Mouse (Mus musculus) myocyte (in vitro differentiated cells): ENCODE data around the gene Iba57. TPM values are rescaled to one million over a fixed set of nuclear protein-coding genes. Genes with fewer than 3 reads are reported as not detected.
"Not testable (repeated sequence)": the region's sequence is repeated elsewhere in the genome, so short reads cannot be mapped to it uniquely, and the experiment has no call there.

Experiments used
- H3K27me3 ChIP-seq: one replicate; pipeline ENCODE4 v1.6.1; 2011; ENCODE audit not compliant: control insufficient read depth, insufficient read depth, insufficient read length
- H3K36me3 ChIP-seq: one replicate; pipeline ENCODE4 v1.6.1; 2011; ENCODE audit not compliant: control insufficient read depth, insufficient read depth
- H3K4me2 ChIP-seq: one replicate; pipeline ENCODE4 v1.6.1; 2011; ENCODE audit warnings: low read depth, control low read depth
- H3K4me3 ChIP-seq: one replicate; pipeline ENCODE4 v1.5.1; 2011; ENCODE audit warnings: mild to moderate bottlenecking, control low read depth, moderate library complexity
- H3K79me2 ChIP-seq: one replicate; pipeline ENCODE4 v1.6.1; 2011; ENCODE audit not compliant: control insufficient read depth, insufficient read depth
- H3ac ChIP-seq: one replicate; pipeline ENCODE4 v1.6.1; 2011; ENCODE audit not compliant: control insufficient read depth, insufficient read length
- CEBPB ChIP-seq: IDR thresholded peaks from 2 replicates; pipeline ENCODE4 v1.6.1; 2011; ENCODE audit warnings: mild to moderate bottlenecking, moderate library complexity; ENCODE audit not compliant: poor library complexity, insufficient read depth, severe bottlenecking
- E2F4 ChIP-seq: IDR thresholded peaks from one replicate; pipeline ENCODE4 v1.6.1; 2011; ENCODE audit warnings: mild to moderate bottlenecking, control low read depth, moderate library complexity; ENCODE audit not compliant: insufficient read depth
- MAX ChIP-seq: IDR thresholded peaks from one replicate; pipeline ENCODE4 v1.6.1; 2011; ENCODE audit warnings: low read depth, mild to moderate bottlenecking, control low read depth
- MYOD1 ChIP-seq, 3 experiments: IDR thresholded peaks; one replicate each; pipeline ENCODE4 v1.6.1; 2011; ENCODE audit warnings: control low read depth in 2 of 3, low read depth in 2 of 3, mild to moderate bottlenecking in 2 of 3, moderate library complexity in 1 of 3; ENCODE audit not compliant: insufficient read length in 2 of 3, control insufficient read depth in 1 of 3
- MYOG ChIP-seq, 3 experiments: IDR thresholded peaks; one replicate each; pipeline ENCODE4 v1.6.1; 2011; ENCODE audit warnings: control low read depth in 2 of 3, low read depth in 2 of 3, mild to moderate bottlenecking in 2 of 3; ENCODE audit not compliant: insufficient read length in 2 of 3, control insufficient read depth in 1 of 3, insufficient read depth in 1 of 3
- POLR2A ChIP-seq: IDR thresholded peaks from one replicate; pipeline ENCODE4 v1.6.1; 2011; ENCODE audit warnings: low read depth, mild to moderate bottlenecking, control low read depth, moderate library complexity; ENCODE audit not compliant: insufficient read length
- POLR2AphosphoS2 ChIP-seq: IDR thresholded peaks from one replicate; pipeline ENCODE4 v1.6.1; 2011; ENCODE audit warnings: low read depth, control low read depth; ENCODE audit not compliant: insufficient read length
- REST ChIP-seq: IDR thresholded peaks from one replicate; pipeline ENCODE4 v1.6.1; 2011; ENCODE audit warnings: mild to moderate bottlenecking, control low read depth, moderate library complexity; ENCODE audit not compliant: insufficient read depth, insufficient read length
- SRF ChIP-seq: IDR thresholded peaks from one replicate; pipeline ENCODE4 v1.6.1; 2011; ENCODE audit warnings: low read depth; ENCODE audit not compliant: control insufficient read depth, insufficient read length
- TCF12 ChIP-seq: IDR thresholded peaks from one replicate; pipeline ENCODE4 v1.6.1; 2011; ENCODE audit warnings: mild to moderate bottlenecking, control low read depth; ENCODE audit not compliant: poor library complexity, insufficient read depth, severe bottlenecking
- TCF3 ChIP-seq: IDR thresholded peaks from one replicate; pipeline ENCODE4 v1.6.1; 2011; ENCODE audit warnings: low read depth, control low read depth; ENCODE audit not compliant: insufficient read length
- USF1 ChIP-seq: IDR thresholded peaks from one replicate; pipeline ENCODE4 v1.6.1; 2011; ENCODE audit warnings: low read depth, mild to moderate bottlenecking, control low read depth, moderate library complexity
- polyA plus RNA-seq: library from polyadenylated mRNA; unstranded; fragments of >200 nt; fragmentation: generic; extraction: Trizol; gene quantifications from one replicate; pipeline ENCODE4 v1.2.1, GENCODE M21; 2012; ENCODE audit warnings: missing spikeins

Gene Iba57
- polyA plus RNA-seq: 3.8 TPM

- Histone ChIP-seq H3K36me3 (no peaks in the 10 kb centered on the region), H3K4me2 (peak within 1 kb of the TSS; percentile 92), H3K79me2 (no peaks in the 10 kb centered on the region), H3K27me3 (peaks cover 7% of the 10 kb centered on the region), H3ac (peak within 1 kb of the TSS; percentile 56), H3K4me3 (peak within 1 kb of the TSS; percentile 36)
- TF ChIP-seq POLR2AphosphoS2 (peak; percentile 88), MYOG (IDR thresholded peaks at IDR 0.05; ENCODE audit: control insufficient read depth in 1 of 3, insufficient read depth in 1 of 3, insufficient read length in 2 of 3, low read depth in 2 of 3) (peak in 1 of 3 experiments; percentile 22), POLR2A (peak; percentile 87), REST (no peak), SRF (peak; percentile 45), TCF12 (no peak), USF1 (no peak), CEBPB (no peak), E2F4 (no peak), TCF3 (no peak), MAX (no peak), MYOD1 (IDR thresholded peaks at IDR 0.05; ENCODE audit: control insufficient read depth in 1 of 3, insufficient read length in 2 of 3, low read depth in 2 of 3) (no peak)
Observed at GRCm38 (mm10) chr11:59163255-59164236, at the start of gene Iba57. Gene Iba57, minus strand, starts transcription at chr11:59163739.

DNA sequence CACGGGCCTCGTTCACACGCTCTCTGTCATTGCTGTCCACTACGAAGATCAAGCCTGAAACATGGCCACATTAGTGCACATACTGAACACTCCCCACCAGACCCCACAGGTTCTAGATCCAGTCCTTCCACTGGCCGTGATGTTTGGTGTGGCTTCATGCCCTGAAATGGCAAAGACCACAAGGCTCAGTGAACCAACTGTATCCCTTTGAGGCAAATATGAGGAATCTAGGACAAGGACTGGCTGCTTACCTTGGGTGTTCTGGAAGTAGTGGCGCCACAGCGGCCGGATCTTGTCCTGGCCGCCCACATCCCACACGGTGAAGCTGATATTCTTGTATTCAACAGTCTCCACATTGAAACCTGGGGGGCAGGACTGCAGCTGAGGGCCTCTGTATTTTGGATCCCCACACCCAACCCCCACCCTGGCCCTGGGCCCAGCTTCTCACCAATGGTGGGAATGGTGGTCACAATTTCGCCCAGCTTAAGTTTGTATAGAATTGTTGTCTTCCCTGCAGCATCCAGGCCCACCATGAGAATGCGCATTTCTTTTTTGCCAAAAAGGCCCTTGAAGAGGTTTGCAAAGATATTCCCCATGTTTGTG is 49.5 kb upstream of the Iba57 start:
- Histone ChIP-seq H3K79me2 (peaks cover 63% of the 10 kb centered on the region), H3ac (no peak overlapping the region), H3K4me2 (no peak overlapping the region), H3K36me3 (peaks cover 25% of the 10 kb centered on the region), H3K27me3 (no peaks in the 10 kb centered on the region), H3K4me3 (no peak overlapping the region)
- no peak for TF ChIP-seq USF1
- TF ChIP-seq TCF3: no peak
- TF ChIP-seq E2F4: no peak
- TF ChIP-seq REST: no peak
- TF ChIP-seq POLR2A: no peak
- TF ChIP-seq MAX: no peak

DNA sequence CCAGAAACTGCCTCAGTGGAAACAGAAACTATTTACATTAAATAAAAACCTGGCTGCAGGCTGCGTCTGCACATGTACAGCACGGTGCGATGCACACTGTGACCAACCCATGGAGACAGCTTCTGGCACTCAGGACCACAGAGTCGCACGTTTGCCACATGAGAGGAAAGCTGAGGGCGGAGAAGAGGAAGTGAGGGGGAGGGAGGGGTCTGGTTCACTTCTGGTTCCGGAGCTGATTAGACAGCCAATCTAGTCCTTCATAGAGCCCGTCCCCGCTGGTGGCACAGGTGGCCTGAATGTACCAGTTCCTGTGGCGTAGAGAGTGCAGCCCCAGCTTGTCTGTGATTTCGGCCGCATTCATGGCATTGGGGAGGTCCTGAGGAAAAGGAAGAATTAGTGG is 48.8 kb upstream of the Iba57 start:
- H3ac ChIP-seq, H3K4me2 ChIP-seq, H3K4me3 ChIP-seq, H3K27me3 ChIP-seq: not testable (repeated sequence)
- Histone ChIP-seq H3K79me2 (peaks cover 56% of the 10 kb centered on the region), H3K36me3 (peaks cover 25% of the 10 kb centered on the region)

DNA sequence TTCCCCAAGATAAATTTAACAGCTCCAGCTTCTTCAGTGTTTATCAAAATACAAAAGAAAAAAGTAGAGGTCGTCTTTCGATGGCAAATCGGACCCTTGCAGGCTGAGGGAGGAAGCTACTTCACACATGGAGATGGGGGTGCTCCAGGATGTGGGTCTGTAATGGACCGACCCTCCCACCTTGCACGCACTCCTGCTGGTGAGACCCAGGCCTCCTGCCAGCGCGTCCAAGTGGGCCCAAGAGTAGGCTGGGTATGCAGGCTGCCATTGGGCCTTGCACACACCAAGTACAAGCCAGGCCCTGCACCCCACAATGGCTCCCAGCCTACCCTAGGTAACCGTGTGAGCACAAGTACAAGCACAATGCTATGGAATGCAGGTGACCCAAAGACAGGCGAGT is 48.0 kb upstream of the Iba57 start:
- not testable (repeated sequence) for H3K27me3 ChIP-seq, H3K4me2 ChIP-seq, H3K4me3 ChIP-seq, H3ac ChIP-seq
- H3K36me3 ChIP-seq: peaks cover 26% of the 10 kb centered on the region
- peaks cover 48% of the 10 kb centered on the region for H3K79me2 ChIP-seq

GRCm38 (mm10) chr11:59210020-59210419 is 46.5 kb upstream of the Iba57 start:
- Histone ChIP-seq H3K79me2 (peaks cover 33% of the 10 kb centered on the region), H3K4me3 (no peak overlapping the region), H3K4me2 (no peak overlapping the region), H3ac (no peak overlapping the region), H3K36me3 (peaks cover 30% of the 10 kb centered on the region), H3K27me3 (no peaks in the 10 kb centered on the region)
- TF ChIP-seq POLR2AphosphoS2 (peak; percentile 62), TCF12 (no peak), MYOG (IDR thresholded peaks at IDR 0.05; ENCODE audit: control insufficient read depth in 1 of 3, insufficient read depth in 1 of 3, insufficient read length in 2 of 3, low read depth in 2 of 3) (no peak)

- H3K79me2 ChIP-seq: peaks cover 28% of the 10 kb centered on the region
- H3K36me3 ChIP-seq: peaks cover 30% of the 10 kb centered on the region
- no peaks in the 10 kb centered on the region for H3K27me3 ChIP-seq
- H3K4me2 ChIP-seq: no peak overlapping the region
- TF ChIP-seq E2F4 (no peak), MYOD1 (IDR thresholded peaks at IDR 0.05; ENCODE audit: control insufficient read depth in 1 of 3, insufficient read length in 2 of 3, low read depth in 2 of 3) (no peak), TCF12 (no peak), POLR2A (peak; percentile 3), TCF3 (no peak), POLR2AphosphoS2 (no peak)
- H3ac ChIP-seq: no peak overlapping the region
- H3K4me3 ChIP-seq: no peak overlapping the region
Observed at GRCm38 (mm10) chr11:59209580-59209979, 46.0 kb upstream of the Iba57 start.
